Mouse (Mus musculus) c-Kit-positive CD71-positive TER-119-positive erythroid progenitor cells, embryonic 14.5 days (primary cell): ENCODE results near the gene Myo10.

Source experiments
- DNase-seq: peaks from one replicate; pipeline ENCODE4 v3.0.0-alpha.2; 2013; ENCODE audit warnings: low spot score

Myo10 gene

DNA sequence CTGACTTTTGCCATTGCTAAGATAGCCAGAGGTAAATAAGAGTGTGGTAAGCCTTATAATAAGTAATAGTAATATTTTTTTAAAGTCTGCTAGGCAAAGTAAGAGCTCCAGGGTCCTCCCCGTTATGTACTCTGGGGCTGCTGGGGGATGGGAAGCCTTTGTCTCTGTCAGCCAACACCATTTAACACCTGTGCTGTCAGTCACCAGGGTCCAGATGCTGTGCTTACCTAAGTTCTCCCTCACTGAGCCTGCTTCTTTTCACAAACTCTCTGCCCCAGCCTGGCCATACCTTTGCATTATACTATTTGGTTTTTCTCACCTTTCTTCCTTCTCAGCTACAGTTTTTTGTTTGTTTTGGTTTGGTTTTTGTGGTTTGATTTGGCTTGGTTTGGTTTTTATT lies 175.6 kb downstream of the Myo10 start:
- no peak for DNase-seq

DNA sequence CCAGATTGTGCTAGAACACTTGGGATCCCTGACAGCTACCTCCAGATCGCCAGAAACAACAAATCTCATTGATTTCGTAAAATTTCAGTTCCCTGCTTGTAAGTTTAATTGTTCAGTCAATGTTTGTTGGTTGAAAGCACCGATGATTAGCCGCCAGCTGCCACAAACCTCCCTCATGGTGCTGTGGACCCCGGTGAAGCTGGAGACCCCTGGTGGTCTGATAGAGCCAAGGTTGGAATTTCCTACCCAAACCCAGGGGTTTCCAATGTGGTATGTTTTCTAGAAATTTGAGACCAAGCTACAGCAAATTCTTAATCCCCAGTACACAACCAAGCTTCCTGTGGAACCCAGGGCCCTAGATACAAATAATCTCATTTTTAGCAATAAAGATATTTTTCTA lies 179.4 kb downstream of the Myo10 start:
- DNase-seq = no peak

DNA sequence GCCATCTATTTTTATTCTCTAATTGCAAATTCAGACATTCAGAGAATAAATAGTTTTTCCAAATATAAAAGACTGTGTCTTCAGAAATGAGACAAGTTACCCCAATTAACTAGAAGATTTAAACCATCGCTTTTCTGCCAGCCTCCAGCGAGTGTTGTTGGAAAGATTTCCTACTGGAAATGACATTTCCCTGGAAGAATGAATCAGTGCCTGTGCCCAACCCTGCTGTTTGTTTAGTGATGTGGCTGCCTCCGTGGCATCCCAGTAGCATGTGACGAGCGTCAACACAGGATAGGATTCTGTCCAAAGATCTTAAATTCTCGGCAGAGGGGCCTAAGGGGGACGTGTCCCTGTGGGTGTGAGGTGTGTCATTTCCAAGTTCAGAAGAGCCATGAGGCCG lies 179.9 kb downstream of the Myo10 start:
- DNase-seq = no peak

DNA sequence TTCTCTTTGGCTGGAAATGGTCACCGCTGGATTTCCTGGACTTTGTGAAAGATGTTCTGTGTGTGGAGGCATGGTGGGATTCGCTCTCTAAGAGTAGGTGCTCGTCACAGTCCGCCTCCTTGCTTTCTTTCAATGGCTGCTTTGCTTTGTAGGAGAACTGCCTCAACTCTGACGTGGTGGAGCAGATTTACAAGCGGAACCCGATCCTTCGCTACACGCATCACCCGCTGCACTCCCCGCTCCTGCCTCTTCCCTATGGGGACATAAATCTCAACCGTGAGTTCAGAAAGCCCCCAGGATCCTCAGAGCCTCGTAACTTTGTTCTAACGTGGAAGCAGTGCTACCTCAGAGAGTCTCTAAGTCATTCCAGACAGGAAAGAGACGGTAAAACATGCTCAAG lies 180.8 kb downstream of the Myo10 start:
- no peak for DNase-seq

DNA sequence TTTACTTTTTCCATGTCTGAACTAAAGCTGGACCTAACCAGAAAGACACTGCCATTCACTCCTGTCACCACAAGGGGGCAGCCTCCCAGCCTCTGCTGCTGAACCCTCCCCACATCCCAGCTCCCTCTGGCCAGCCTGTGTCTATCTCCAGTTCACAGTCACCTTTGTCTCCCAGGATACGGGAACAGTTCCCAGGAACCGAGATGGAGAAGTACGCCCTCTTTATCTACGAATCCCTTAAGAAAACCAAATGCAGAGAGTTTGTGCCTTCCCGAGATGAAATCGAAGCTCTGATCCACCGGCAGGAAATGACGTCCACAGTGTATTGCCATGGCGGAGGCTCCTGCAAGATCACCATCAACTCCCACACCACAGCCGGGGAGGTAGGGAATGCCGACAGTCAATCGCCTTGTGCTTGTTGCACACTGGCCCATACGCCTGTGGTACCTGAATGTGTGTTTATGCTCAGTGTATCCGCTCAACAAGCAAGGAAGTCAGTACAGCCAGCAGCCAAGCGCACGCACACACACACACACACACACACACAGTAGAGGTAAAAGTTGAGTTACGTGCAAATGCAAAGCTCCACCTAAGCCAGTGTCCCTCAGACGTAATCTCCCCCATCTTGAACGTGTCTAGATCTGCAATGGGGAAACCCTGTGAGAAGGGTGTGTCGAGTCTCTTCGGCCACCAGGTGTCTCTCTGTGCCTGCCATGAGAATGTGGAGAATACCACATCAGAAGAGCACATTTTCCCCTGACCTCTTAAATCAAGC lies 183.2 kb downstream of the Myo10 start:
- DNase-seq = peak; percentile 17

DNA sequence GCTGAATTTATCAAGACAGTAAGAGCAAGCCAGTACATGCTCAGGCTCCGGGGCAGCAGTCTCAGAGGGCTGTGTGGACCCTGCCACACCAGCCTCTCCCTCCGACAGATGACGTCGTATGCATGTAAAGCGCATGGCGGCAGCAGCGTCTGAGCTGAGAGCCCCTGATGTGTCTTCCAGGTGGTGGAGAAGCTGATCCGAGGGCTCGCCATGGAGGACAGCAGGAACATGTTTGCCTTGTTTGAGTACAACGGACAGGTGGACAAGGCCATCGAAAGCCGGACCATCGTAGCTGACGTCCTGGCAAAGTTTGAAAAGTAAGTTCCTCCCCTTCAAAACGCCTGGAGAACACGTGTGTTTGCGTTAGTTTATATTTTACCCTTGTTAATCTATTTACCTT lies 184.0 kb downstream of the Myo10 start:
- no peak for DNase-seq

DNA sequence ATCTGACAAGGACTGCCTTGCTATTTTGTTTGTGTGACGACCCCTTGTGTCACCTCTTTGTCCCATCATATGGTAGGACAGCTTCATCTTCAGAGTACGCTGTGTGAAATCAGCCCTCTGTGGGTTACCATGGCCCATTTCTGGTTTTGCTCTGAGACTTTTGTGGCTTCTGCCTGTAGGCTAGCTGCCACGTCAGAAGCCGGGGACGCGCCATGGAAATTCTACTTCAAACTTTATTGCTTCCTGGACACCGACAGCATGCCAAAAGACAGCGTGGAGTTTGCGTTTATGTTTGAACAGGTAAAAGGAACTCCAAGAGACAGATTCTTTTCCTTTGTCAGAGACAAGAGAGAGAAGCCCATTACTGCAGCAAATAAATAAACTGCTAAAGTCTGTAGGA lies 184.6 kb downstream of the Myo10 start:
- no peak for DNase-seq

DNA sequence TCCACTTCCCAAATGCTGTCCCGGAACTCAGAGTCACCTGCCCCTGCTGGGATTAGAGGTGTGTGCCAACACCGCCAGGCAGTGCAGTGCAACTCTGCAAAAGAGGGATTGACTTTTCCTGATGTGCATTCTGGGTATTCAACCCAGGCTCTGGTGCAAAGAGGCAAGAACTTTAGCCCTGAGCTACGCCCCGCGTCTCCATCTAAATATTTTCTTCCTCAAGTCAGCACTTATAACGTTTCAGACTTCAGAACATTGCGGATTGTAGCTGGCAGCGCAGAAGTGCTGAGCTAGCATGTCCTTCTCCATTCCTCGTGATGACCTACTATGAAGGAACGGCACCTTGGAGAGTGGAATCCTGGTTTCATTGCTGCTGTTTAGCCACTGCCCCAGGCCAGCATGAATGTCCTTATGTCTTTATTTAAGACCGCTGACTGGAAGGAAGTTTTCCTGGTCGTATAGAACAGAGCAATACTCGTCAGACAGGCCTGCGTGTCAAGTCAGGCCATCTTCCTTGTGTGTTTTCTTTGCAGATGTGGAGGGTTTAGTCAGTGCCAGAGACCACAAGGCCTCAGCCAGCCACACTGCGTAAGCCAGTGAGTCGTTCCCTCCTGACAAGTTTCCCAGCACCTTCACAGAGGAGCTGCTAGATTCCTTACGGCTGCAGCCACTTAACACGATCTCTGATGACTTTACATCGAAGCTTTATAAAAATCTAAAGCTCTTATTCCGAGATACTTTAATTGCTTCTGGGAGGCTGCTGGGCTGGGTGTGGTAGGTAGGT lies 186.5 kb downstream of the Myo10 start:
- no peak for DNase-seq

DNA sequence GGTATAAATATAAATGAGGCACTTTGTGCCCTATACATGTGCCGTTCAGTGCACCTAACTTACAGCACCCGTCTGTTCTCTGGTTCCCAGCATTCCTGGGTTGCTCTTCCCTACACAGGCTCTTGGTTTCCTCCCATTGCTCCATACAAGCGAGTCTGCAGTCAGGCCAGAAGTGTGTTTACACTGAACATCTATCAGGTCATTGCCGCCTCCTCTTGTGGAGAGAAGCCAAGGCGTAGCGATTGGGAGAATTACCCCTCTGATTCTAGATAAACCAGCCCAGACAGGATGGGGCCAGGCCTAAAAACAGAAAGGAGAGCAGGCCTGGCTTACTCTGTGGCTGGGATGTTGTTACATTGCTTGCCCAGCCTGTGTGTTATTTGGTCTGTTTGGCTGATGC lies 187.3 kb downstream of the Myo10 start:
- DNase-seq = no peak

DNA sequence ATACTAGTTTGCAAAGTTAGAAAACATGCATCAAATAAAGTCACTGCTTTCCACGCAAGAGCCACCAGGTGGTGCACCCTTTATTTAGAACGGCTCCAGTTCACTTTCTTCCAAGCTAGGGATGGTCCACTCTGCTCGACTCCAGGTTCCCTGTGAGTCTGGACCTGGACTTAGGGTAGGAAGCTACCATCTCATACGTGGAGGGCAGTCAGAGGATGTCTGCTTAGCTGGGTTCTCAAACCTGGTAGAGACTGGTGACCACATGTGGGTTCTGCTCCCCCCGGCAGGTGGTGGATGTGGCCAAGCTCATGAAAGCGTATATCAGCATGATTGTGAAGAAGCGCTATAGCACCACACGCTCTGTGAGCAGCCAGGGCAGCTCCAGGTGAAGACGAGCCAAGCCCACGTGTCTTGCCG lies 189.5 kb downstream of the Myo10 start:
- no peak for DNase-seq

DNA sequence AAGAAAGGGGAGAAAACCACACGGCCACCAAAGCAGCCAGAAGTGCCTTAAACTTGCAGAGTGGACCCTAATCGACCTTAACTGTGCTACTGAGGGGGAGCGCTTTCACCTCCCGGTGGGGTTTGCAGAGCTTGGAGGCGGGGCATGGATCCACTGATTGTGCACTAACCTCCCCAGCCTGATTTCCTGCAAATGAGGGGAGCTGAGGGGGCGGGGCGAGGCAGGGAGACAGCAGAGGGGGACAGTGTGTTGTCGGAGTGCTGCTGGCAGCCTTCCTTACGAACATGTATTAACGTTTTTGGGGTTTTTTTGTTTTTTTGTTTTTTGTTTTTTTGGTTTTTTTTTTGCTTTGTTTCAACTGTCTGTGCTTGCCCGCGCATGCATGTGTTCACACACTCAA lies 190.2 kb downstream of the Myo10 start:
- no peak for DNase-seq

DNA sequence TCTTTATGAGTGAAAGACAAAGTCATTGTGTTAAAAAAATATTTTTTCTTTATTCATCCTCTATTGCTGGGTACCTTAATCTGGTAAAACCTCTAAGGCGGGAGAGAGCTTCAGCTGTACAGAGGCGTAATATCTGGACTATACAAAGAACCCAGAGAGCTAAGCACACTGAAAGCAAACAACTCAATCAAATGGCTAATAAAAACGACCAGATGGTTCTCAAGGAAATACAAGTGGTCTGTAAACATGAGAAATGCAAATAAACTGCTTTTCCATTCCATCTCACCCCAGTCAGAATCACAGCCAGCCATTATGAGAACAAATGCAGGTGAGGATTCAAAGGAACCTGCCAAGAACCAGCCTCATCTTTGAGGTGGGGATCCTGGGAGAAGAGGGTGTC lies 192.2 kb downstream of the Myo10 start:
- DNase-seq = no peak

DNA sequence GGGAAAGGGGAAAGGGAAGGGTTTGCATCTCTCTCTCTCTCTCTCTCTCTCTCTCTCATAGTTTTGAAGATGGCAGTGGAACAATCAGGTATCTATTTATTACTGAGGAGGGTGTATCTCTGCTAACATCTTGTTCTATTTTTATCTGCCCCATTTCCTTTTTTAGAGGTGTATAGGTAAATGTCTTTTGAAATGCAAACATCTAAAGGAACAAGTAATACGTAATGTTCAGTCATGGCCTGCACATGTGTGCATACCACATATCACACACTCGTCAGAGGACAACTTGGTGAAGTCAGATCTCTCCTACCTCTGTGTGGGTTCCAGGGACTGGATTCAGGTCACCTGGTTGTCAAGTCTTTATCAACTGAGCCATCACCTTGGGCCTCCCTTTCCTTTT lies 194.9 kb downstream of the Myo10 start:
- no peak for DNase-seq

DNA sequence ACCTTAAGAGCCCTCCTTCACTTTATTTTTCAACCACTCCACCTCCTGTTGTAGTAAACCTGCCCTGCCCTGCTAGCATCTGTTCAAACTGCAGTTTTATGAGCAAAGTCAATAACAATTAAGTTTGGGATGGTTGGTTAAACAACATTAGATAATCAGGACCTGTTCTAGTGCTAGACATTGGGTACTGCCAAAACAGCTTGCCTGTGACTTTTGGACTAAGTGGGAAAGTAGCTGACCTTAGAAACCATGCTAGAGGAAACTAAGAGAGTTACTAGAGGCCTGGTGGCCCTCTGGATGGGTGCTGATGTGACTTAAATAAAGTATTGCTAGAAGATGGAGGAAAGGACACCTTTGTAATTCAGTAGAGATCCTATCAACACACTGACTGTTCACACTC lies 199.7 kb downstream of the Myo10 start:
- DNase-seq = no peak

DNA sequence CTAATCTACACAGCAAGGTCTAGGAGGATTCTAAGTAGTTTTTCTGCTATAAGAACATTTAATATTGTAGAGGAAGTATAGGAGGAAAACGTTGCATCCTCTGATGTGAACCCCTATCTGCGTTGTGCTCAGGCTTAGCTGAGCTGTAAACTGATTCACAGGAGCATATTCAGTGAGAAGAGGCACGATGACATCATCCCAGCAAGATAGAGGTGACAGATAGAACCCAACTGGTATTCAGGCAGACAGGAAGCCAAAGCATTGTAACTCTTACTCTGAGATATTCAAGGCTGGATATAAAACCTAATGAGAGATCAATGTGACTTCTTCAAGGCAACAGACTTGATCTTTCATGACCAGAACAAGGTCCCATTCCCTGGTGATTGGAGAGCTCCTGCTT lies 200.3 kb downstream of the Myo10 start:
- DNase-seq = no peak

DNA sequence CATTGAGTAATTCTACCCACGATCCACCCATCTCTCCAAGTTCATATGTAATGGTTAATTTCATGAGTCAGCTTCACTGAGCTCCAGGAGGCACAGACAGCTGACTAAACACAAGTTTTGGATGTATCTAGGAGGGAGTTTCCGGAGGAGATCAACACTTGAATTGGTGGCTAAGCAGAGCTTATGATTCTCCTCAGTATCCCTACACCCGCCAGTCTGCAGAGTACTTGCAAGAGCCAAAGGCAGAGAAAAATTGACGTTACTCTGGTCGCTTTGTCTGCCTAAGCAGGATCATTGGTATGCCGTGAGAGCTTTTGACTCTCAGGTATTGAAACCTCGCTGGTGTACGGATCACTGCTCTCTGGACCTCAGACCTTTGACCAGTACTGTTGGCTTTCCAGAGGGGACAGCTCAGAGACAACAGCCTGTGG lies 204.2 kb downstream of the Myo10 start:
- DNase-seq = no peak

DNA sequence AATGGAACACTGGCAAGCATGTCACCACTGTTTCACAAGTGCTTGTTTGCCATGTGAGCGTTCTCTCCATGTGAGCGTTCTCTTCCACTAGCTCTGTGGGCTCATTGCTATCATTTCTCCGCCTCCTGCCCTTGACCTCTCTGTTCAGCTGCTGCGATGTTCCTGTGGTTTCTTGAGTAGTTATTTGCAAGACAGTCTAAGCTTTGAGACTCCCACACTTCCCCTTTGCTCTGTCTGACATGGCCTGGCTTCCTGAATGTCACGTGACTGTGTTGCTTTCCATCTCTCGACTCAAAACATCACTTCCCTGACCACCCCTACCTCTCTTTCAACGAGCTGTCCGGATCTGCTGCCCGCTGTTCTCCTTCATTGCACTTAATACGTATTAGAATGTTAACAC lies 206.1 kb downstream of the Myo10 start:
- no peak for DNase-seq

DNA sequence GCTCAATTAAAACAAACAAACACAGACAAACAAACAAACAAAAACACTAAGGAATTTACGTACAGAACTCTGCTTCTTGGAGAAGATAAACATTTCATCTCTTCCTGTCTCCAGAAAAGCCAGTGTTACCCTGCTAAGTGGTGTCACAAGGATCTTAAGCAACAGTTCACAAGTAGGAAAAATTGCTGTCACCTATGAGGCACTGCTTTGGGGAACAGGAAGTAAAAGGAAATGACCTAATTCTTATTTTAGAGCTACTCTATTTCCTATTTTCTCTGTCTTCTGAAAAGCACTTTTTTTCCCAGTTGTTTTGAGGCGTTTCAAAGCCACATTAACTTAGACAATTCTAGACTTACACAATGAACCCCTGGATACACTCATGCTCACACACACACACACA lies 208.1 kb downstream of the Myo10 start:
- no peak for DNase-seq

DNA sequence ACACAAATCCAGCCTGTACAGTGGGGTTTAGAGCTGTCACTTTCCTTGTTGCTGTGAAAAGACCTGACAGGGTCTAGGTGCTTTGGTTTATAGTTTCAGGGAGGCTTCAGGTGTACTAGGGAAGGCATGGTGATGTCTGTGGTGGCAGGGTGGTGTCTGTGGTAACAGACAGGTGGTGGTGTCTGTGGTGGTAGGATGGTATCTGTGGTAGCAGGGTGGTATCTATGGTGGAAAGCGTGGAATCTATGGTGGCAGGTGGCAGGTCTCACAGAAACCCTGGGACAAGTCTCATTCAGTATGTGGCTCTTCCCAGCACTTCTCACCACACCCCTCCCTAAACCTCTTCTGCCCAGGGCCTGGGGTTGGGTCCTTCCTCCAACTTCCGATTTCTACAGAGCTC lies 212.0 kb downstream of the Myo10 start:
- DNase-seq = no peak

DNA sequence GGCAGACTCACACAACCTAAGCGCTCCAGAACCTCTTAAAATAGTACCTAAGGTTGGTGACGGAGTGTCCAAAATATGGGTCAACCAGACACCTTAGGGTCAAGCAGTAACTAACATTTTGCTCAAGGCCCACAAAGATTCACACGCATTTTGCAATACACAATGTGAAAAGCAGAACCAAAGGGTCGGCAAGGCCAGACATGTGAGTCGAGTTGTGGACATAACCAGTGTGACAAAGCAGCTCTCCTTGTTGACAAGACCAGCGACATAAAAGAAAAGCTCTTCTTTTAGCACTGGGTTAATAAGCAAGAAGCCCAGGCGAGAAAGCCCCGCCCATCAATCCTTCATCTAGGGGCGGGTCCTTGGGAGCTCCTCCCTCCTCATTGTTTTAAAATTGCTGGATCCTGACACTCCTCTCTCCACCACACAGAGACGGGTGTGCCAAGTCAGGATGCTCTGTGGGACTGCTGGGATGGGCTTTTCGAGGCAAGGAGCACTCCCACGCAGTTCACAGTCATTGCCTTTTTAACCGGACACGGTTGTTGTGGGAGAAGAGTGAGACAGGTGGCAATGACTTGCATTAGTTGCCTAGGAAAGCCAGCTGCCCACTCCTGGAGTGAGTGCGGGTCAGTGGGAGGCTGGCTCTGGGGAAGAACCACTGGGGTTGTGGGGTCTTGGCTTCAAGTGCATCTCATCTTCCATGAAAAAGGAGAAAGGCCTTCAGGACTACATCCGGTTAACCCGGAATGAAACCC lies 212.8 kb downstream of the Myo10 start:
- DNase-seq = no peak

DNA sequence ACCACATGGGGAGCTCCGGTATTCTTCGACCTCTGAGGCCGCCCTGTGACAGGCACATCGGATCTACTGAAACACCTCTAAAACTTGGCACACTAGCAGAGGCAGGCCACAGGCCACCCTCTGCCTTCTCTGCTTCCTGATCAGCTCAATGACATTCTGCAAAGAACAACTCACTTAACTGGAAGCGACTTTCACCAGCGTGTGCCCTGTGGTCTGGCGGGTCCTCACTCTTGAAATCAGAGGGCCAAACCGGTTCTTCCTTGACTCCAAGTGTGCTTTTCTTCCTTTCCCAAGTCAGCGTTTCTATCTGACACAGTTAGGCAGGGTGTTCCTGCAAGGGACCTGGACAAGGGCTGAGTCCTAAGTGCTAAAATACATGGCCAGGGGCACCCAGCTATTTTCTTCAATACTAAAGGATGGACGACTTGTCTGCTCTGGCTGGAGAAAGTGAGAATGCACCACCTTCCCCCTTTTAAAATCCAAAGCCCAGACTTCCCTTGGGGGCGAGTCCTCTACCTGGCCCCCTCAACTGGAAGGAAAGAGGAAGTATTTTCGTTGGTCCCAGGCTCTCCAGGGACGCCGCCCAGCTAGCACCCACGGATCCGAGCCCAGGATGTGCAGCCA lies 220.2 kb downstream of the Myo10 start:
- DNase-seq = no peak
